Mouse (Mus musculus) erythroblast, embryonic 14.5 days (primary cell): ENCODE data around the gene Vps13d. TPM values are rescaled to one million over a fixed set of nuclear protein-coding genes. Genes with fewer than 3 reads are reported as not detected.

ENCODE experiments used
- H3K27me3 ChIP-seq: 2 replicates; pipeline ENCODE4 v1.6.1; 2012; ENCODE audit warnings: inconsistent platforms; ENCODE audit not compliant: control insufficient read depth
- H3K36me3 ChIP-seq: 2 replicates; pipeline ENCODE4 v1.6.1; 2012; ENCODE audit warnings: mild to moderate bottlenecking, inconsistent platforms; ENCODE audit not compliant: control insufficient read depth
- H3K4me1 ChIP-seq: 2 replicates; pipeline ENCODE4 v1.6.1; 2012; ENCODE audit warnings: inconsistent platforms; ENCODE audit not compliant: control insufficient read depth
- H3K4me3 ChIP-seq: replicated peaks from 2 replicates; pipeline ENCODE3; 2012; ENCODE audit warnings: moderate library complexity, mild to moderate bottlenecking, inconsistent platforms
- H3K9me3 ChIP-seq: 2 replicates; pipeline ENCODE4 v1.6.1; 2012; ENCODE audit warnings: low read length, inconsistent platforms, mixed read lengths; ENCODE audit not compliant: control insufficient read depth
- GATA1 ChIP-seq: IDR thresholded peaks from 2 replicates; pipeline ENCODE4 v1.6.1; 2012; ENCODE audit warnings: low read length, inconsistent platforms, mixed read lengths
- TAL1 ChIP-seq: IDR thresholded peaks from 3 replicates; pipeline ENCODE4 v1.6.1; 2012; ENCODE audit warnings: low read length, inconsistent platforms, mixed read lengths
- polyA plus RNA-seq: library from polyadenylated mRNA; stranded (reverse); fragments of >175 nt; gene quantifications from 2 replicates; pipeline ENCODE4 v1.2.3, GENCODE M21; 2012

Vps13d gene
- polyA plus RNA-seq, 1 experiment: 0.69 TPM

- Histone ChIP-seq H3K4me3 (no peak overlapping the region), H3K9me3 (no peaks in the 10 kb centered on the region), H3K4me1 (no peaks in the 10 kb centered on the region), H3K27me3 (no peaks in the 10 kb centered on the region), H3K36me3 (no peaks in the 10 kb centered on the region; the same call in 1 of the 2 replicates)
- no peak for TF ChIP-seq TAL1
- no peak for TF ChIP-seq GATA1
These were observed 34.8 kb upstream of the Vps13d start for GRCm38 (mm10) chr4:145229524-145230163.

DNA sequence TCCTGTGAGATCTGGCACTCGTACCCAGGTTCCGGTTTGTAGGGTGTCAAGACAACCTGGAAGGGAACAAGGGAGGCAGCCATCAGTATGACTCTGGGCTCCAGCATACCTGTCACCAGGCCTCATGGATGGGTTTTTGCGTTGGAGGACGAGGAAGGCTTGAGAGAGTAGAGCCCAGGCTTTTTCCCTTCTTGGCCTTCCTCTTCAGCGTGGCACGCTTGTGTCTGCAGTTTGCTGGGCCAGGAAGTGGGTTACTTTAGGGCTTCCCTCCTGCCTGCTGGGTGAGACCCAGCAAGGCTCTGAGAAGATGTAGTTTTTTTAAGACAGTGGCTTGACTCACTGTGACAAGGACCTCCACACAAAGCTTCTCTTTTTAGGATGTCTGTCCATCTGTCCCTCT is 34.2 kb upstream of the Vps13d start:
- no peaks in the 10 kb centered on the region for H3K4me1 ChIP-seq
- TF ChIP-seq GATA1 (no peak), TAL1 (no peak)
- H3K9me3 ChIP-seq: no peaks in the 10 kb centered on the region
- no peak overlapping the region for H3K4me3 ChIP-seq
- H3K27me3 ChIP-seq: no peaks in the 10 kb centered on the region
- H3K36me3 ChIP-seq: no peaks in the 10 kb centered on the region; the same call in 1 of the 2 replicates

- no peak overlapping the region for H3K4me3 ChIP-seq
- peaks cover 25% of the 10 kb centered on the region for H3K4me1 ChIP-seq
- H3K36me3 ChIP-seq: no peaks in the 10 kb centered on the region; the same call in 1 of the 2 replicates
- H3K9me3 ChIP-seq: no peaks in the 10 kb centered on the region
- H3K27me3 ChIP-seq: no peaks in the 10 kb centered on the region
- TF ChIP-seq GATA1 (no peak), TAL1 (no peak)
These were observed 29.8 kb upstream of the Vps13d start for GRCm38 (mm10) chr4:145224613-145225012.

DNA sequence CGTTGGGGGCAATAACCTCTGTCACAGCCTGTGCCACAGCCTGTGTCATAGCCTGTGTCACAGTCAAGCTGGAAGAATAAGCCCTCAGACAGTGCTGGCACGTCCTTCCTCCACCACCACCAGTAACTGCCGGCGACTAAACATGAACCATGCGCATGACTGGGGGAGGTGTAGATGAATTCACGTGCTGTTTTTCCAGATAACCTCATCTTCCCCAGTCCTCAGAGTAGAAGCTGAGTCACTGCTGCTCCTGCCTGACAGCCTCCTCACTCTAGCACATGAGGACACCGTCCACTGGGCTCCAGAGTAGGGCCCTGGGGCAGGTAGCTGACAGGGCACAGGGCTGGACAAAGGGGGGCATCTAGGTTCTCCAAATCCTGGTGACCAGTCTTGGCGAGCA is 27.3 kb upstream of the Vps13d start:
- no peak overlapping the region for H3K4me3 ChIP-seq
- peaks cover 25% of the 10 kb centered on the region for H3K4me1 ChIP-seq
- H3K9me3 ChIP-seq: no peaks in the 10 kb centered on the region
- H3K36me3 ChIP-seq: no peaks in the 10 kb centered on the region; the same call in 1 of the 2 replicates
- H3K27me3 ChIP-seq: no peaks in the 10 kb centered on the region
- no peak for TF ChIP-seq TAL1
- TF ChIP-seq GATA1: no peak

DNA sequence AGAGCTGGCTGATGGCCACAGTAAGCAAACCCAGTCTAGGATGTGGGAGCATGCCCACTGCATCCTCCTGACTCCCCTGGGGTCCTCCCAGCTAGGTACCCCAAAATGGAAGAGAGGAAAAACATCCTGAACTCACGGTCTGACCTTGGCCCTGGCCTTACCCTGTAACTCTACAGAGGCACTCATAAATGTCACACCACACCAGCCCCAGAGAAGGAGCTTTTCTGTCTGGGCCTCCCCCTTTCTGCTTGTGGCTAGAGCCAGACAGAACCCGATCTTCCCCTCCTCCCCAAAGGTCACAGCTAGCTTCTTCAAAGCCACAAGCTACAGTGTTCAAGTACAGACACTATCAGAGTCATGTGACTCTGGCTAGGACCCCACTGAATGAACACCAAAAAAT is 26.6 kb upstream of the Vps13d start:
- no peaks in the 10 kb centered on the region for H3K9me3 ChIP-seq
- H3K36me3 ChIP-seq: no peaks in the 10 kb centered on the region; the same call in 1 of the 2 replicates
- peaks cover 25% of the 10 kb centered on the region for H3K4me1 ChIP-seq
- no peak overlapping the region for H3K4me3 ChIP-seq
- TF ChIP-seq GATA1 (no peak), TAL1 (no peak)
- no peaks in the 10 kb centered on the region for H3K27me3 ChIP-seq

- H3K36me3 ChIP-seq: no peaks in the 10 kb centered on the region; the same call in 1 of the 2 replicates
- H3K4me3 ChIP-seq: no peak overlapping the region
- H3K4me1 ChIP-seq: peaks cover 25% of the 10 kb centered on the region
- H3K27me3 ChIP-seq: no peaks in the 10 kb centered on the region
- H3K9me3 ChIP-seq: no peaks in the 10 kb centered on the region
- TF ChIP-seq TAL1 (no peak), GATA1 (no peak)
These were observed 25.2 kb upstream of the Vps13d start for GRCm38 (mm10) chr4:145220001-145220400.

GRCm38 (mm10) chr4:145219240-145219985 is 24.6 kb upstream of the Vps13d start:
- Histone ChIP-seq H3K4me1 (peaks cover 28% of the 10 kb centered on the region), H3K36me3 (no peaks in the 10 kb centered on the region; the same call in 1 of the 2 replicates), H3K9me3 (no peaks in the 10 kb centered on the region), H3K27me3 (no peaks in the 10 kb centered on the region), H3K4me3 (no peak overlapping the region)
- no peak for TF ChIP-seq GATA1
- no peak for TF ChIP-seq TAL1

GRCm38 (mm10) chr4:145217837-145218236 is 23.0 kb upstream of the Vps13d start:
- TF ChIP-seq GATA1: no peak
- no peak for TF ChIP-seq TAL1
- no peak overlapping the region for H3K4me3 ChIP-seq
- peaks cover 30% of the 10 kb centered on the region for H3K4me1 ChIP-seq
- no peaks in the 10 kb centered on the region for H3K9me3 ChIP-seq
- no peaks in the 10 kb centered on the region for H3K27me3 ChIP-seq
- no peaks in the 10 kb centered on the region; the same call in 1 of the 2 replicates for H3K36me3 ChIP-seq

- H3K27me3 ChIP-seq: no peaks in the 10 kb centered on the region
- peaks cover 22% of the 10 kb centered on the region for H3K4me1 ChIP-seq
- H3K9me3 ChIP-seq: no peaks in the 10 kb centered on the region
- no peaks in the 10 kb centered on the region; the same call in 1 of the 2 replicates for H3K36me3 ChIP-seq
- TF ChIP-seq TAL1: no peak
- TF ChIP-seq GATA1: no peak
- H3K4me3 ChIP-seq: no peak overlapping the region
These were observed 22.2 kb upstream of the Vps13d start for GRCm38 (mm10) chr4:145217046-145217445.
